24 mouse cellular contexts compared by ENCODE assay signal in genomic region chr2:63832041-63832714, GRCm38 (mm10).
DNase-seq lines count a peak whose midpoint lies in the region; ATAC-seq lines count a peak whose summit lies in the region.
"Had no signal": no experiment of that assay in that cellular context is flagged by ENCODE, and none has a peak within 500 bp of the region (broad histone marks: within the 10 kb centered on the region; RNA-seq: fewer than 3 reads in every experiment).

No protein-coding gene starts in this region.

- H3K4me3 ChIP-seq in midbrain, embryonic 11.5 days (ENCODE audit: low read depth, low read length), result no peak overlapping the region
- H3K4me3 ChIP-seq in midbrain, embryonic 16.5 days (ENCODE audit: low read depth, low read length), result no peak overlapping the region
- H3K4me3 ChIP-seq in heart, embryonic 15.5 days, result no peak overlapping the region
- no peak overlapping the region for H3K4me3 ChIP-seq in limb, embryonic 15.5 days
- H3K4me3 ChIP-seq: erythroblast, embryonic 14.5 days; forebrain, embryonic 13.5 days; gastrocnemius, adult 2 months; limb, embryonic 12.5 days; midbrain, embryonic 10.5 days had no signal

- no peaks in the 10 kb centered on the region for H3K9me3 ChIP-seq in midbrain, embryonic 11.5 days (ENCODE audit: control insufficient read depth, low read length)
- no peaks in the 10 kb centered on the region for H3K9me3 ChIP-seq in midbrain, embryonic 16.5 days (replicated peaks; ENCODE audit: control insufficient read depth, low read length, poor library complexity, severe bottlenecking)
- no peaks in the 10 kb centered on the region for H3K9me3 ChIP-seq in heart, embryonic 15.5 days (replicated peaks)
- H3K9me3 ChIP-seq in limb, embryonic 15.5 days, result no peaks in the 10 kb centered on the region
- H3K9me3 ChIP-seq: forebrain, embryonic 13.5 days; limb, embryonic 12.5 days; midbrain, embryonic 10.5 days had no signal

- H3K4me2 ChIP-seq in midbrain, embryonic 11.5 days, result no peak overlapping the region
- H3K4me2 ChIP-seq in midbrain, embryonic 16.5 days (ENCODE audit: low read length), result no peak overlapping the region
- H3K4me2 ChIP-seq in heart, embryonic 15.5 days, result no peak overlapping the region
- no peak overlapping the region for H3K4me2 ChIP-seq in limb, embryonic 15.5 days
- H3K4me2 ChIP-seq: forebrain, embryonic 13.5 days; hindbrain, embryonic 14.5 days; limb, embryonic 12.5 days had no signal

- no peak overlapping the region for H3K27ac ChIP-seq in midbrain, embryonic 11.5 days (ENCODE audit: low read depth, low read length)
- H3K27ac ChIP-seq in midbrain, embryonic 16.5 days (ENCODE audit: low read length), result no peak overlapping the region
- peak overlapping the region; percentile 70 for H3K27ac ChIP-seq in heart, embryonic 15.5 days
- no peak overlapping the region for H3K27ac ChIP-seq in limb, embryonic 15.5 days
- H3K27ac ChIP-seq: forebrain, embryonic 13.5 days; gastrocnemius, adult 2 months; hindbrain, embryonic 14.5 days; limb, embryonic 12.5 days; midbrain, embryonic 10.5 days had no signal

- peak; percentile 90 for DNase-seq in heart, adult 11 months
- DNase-seq in heart, postnatal 36 days, result no peak
- DNase-seq in midbrain, embryonic 11.5 days (ENCODE audit: low spot score, missing footprints), result peak; percentile 76
- no peak for DNase-seq in layer of hippocampus, postnatal 10 days (ENCODE audit: low spot score in 2 of 2)
- no peak for DNase-seq in layer of hippocampus, adult 8-10 months (ENCODE audit: low spot score in 2 of 2)
- DNase-seq: adrenal gland, postnatal 14 days; cerebellum, adult 8-10 months; cerebellum, postnatal 36 days; gastrocnemius, adult 2 months; kidney, adult 2 months; kidney, postnatal 10 days; layer of hippocampus, postnatal 36 days; lung, postnatal 10 days; thymus, adult 2 months; thymus, postnatal 4 days had no signal

- no peaks in the 10 kb centered on the region for H3K4me1 ChIP-seq in midbrain, embryonic 11.5 days (ENCODE audit: control insufficient read depth, insufficient read depth, low read length)
- H3K4me1 ChIP-seq in midbrain, embryonic 16.5 days (ENCODE audit: control insufficient read depth, insufficient read depth, low read length), result no peaks in the 10 kb centered on the region
- peaks cover 23% of the 10 kb centered on the region for H3K4me1 ChIP-seq in heart, embryonic 15.5 days (replicated peaks)
- H3K4me1 ChIP-seq in limb, embryonic 15.5 days, result peaks cover 8% of the 10 kb centered on the region; the same call in 1 of the 2 replicates
- H3K4me1 ChIP-seq: forebrain, embryonic 13.5 days; midbrain, embryonic 10.5 days had no signal

- no peak for ATAC-seq in midbrain, embryonic 11.5 days (ENCODE audit: low FRiP score)
- no peak for ATAC-seq in midbrain, embryonic 16.5 days
- ATAC-seq in heart, embryonic 15.5 days (replicated peaks; ENCODE audit: insufficient number of reproducible peaks, insufficient read depth, low FRiP score, low read depth), result peak; percentile 72; the same call in 1 of the 2 replicates
- peak; percentile 63; the same call in 1 of the 2 replicates for ATAC-seq in limb, embryonic 15.5 days (ENCODE audit: insufficient number of reproducible peaks, low FRiP score, low TSS enrichment, low read depth)
- ATAC-seq: forebrain, embryonic 13.5 days; inflammation-experienced regulatory T-cells, adult 6 months had no signal

- intact Hi-C loops in heart, postnatal 36 days (cut with DNase I), result no loop called here

- H3K36me3 ChIP-seq in midbrain, embryonic 11.5 days (ENCODE audit: control insufficient read depth, insufficient read depth, low read length), result no peaks in the 10 kb centered on the region
- no peaks in the 10 kb centered on the region for H3K36me3 ChIP-seq in midbrain, embryonic 16.5 days (ENCODE audit: control insufficient read depth, insufficient read depth, low read length)
- no peaks in the 10 kb centered on the region for H3K36me3 ChIP-seq in heart, embryonic 15.5 days
- no peaks in the 10 kb centered on the region for H3K36me3 ChIP-seq in limb, embryonic 15.5 days
- H3K36me3 ChIP-seq: limb, embryonic 12.5 days; midbrain, embryonic 10.5 days had no signal

- H3K9ac ChIP-seq in midbrain, embryonic 11.5 days (ENCODE audit: low read length), result no peak overlapping the region
- H3K9ac ChIP-seq in midbrain, embryonic 16.5 days (ENCODE audit: low read depth, low read length), result no peak overlapping the region
- no peak overlapping the region for H3K9ac ChIP-seq in heart, embryonic 15.5 days
- H3K9ac ChIP-seq in limb, embryonic 15.5 days, result no peak overlapping the region
- H3K9ac ChIP-seq: forebrain, embryonic 13.5 days; hindbrain, embryonic 14.5 days; limb, embryonic 12.5 days had no signal

- 79% methylated on average over 4 of the region's 4 CpGs for WGBS in midbrain, embryonic 11.5 days
- 87% methylated on average over 4 of the region's 4 CpGs for WGBS in midbrain, embryonic 16.5 days
- WGBS in heart, embryonic 15.5 days, result 39% methylated on average over 4 of the region's 4 CpGs
- WGBS in limb, embryonic 15.5 days, result 65% methylated on average over 4 of the region's 4 CpGs

- H3K27me3 ChIP-seq in midbrain, embryonic 11.5 days (ENCODE audit: control insufficient read depth, insufficient read depth, low read length), result no peaks in the 10 kb centered on the region
- no peaks in the 10 kb centered on the region for H3K27me3 ChIP-seq in midbrain, embryonic 16.5 days (ENCODE audit: control insufficient read depth, insufficient read depth, low read depth, low read length)
- H3K27me3 ChIP-seq in heart, embryonic 15.5 days, result no peaks in the 10 kb centered on the region
- no peaks in the 10 kb centered on the region for H3K27me3 ChIP-seq in limb, embryonic 15.5 days
- H3K27me3 ChIP-seq: forebrain, embryonic 13.5 days; limb, embryonic 12.5 days had no signal

Comparison
In these comparisons a context has a peak if more than half of its experiments do, and no peak if none do; other contexts are left out.
1. DNase-seq: peak in heart, adult 11 months (single experiment) and midbrain, embryonic 11.5 days (single experiment); none in heart, postnatal 36 days (0 of 2), layer of hippocampus, postnatal 10 days (0 of 2) and layer of hippocampus, adult 8-10 months (0 of 2).
2. ATAC-seq: peak in heart, embryonic 15.5 days (single experiment) and limb, embryonic 15.5 days (single experiment); none in midbrain, embryonic 11.5 days (single experiment) and midbrain, embryonic 16.5 days (single experiment).